Mouse (Mus musculus) c-Kit-positive CD71-positive TER-119-positive erythroid progenitor cells, embryonic 14.5 days (primary cell): ENCODE results near the gene Mat2a.
A peak's percentile ranks its signal among the peaks of the same experiment; 100 is the strongest.

Source experiments
- DNase-seq: peaks from one replicate; pipeline ENCODE4 v3.0.0-alpha.2; 2013; ENCODE audit warnings: low spot score

Gene Mat2a

GRCm38 (mm10) chr6:72415181-72415580 lies 24.2 kb downstream of the Mat2a start:
- DNase-seq, result no peak

GRCm38 (mm10) chr6:72414076-72414756 lies 25.1 kb downstream of the Mat2a start, which contains the start of gene Ggcx:
Ggcx (plus strand) TSS chr6:72414308.
- DNase-seq, result peak; percentile 89

- no peak for DNase-seq
Observed at GRCm38 (mm10) chr6:72410518-72410917, 28.8 kb downstream of the Mat2a start.

- DNase-seq, result no peak
Observed at GRCm38 (mm10) chr6:72410003-72410402, 29.4 kb downstream of the Mat2a start.

- peak; percentile 81 for DNase-seq
Observed at GRCm38 (mm10) chr6:72409567-72409966, 29.8 kb downstream of the Mat2a start.

GRCm38 (mm10) chr6:72407119-72407518 lies 32.2 kb downstream of the Mat2a start:
- peak; percentile 90 for DNase-seq

GRCm38 (mm10) chr6:72405356-72405755 lies 34.0 kb downstream of the Mat2a start:
- DNase-seq, result no peak

GRCm38 (mm10) chr6:72401875-72402274 lies 37.5 kb downstream of the Mat2a start:
- DNase-seq, result peak; percentile 77

- DNase-seq, result no peak
Observed at GRCm38 (mm10) chr6:72399967-72400366, 39.4 kb downstream of the Mat2a start.

- DNase-seq, result no peak
Observed at GRCm38 (mm10) chr6:72396837-72397251, 42.5 kb downstream of the Mat2a start.

GRCm38 (mm10) chr6:72392341-72392740 lies 47.0 kb downstream of the Mat2a start:
- DNase-seq, result no peak

- DNase-seq, result peak; percentile 65
Observed at GRCm38 (mm10) chr6:72390795-72391521, 48.4 kb downstream of the Mat2a start.

- peak; percentile 68 for DNase-seq
Observed at GRCm38 (mm10) chr6:72389941-72390771, 49.2 kb downstream of the Mat2a start, which contains the start of gene Vamp8. Vamp8 (minus strand) TSS chr6:72390703.

- DNase-seq, result peak; percentile 89
Observed at GRCm38 (mm10) chr6:72389471-72389940, 49.9 kb downstream of the Mat2a start.

- no peak for DNase-seq
Observed at GRCm38 (mm10) chr6:72388791-72389329, 50.5 kb downstream of the Mat2a start.

GRCm38 (mm10) chr6:72388266-72388665 lies 51.1 kb downstream of the Mat2a start:
- DNase-seq, result no peak

- no peak for DNase-seq
Observed at GRCm38 (mm10) chr6:72387816-72388215, 51.5 kb downstream of the Mat2a start.

GRCm38 (mm10) chr6:72386561-72386960 lies 52.8 kb downstream of the Mat2a start:
- no peak for DNase-seq

GRCm38 (mm10) chr6:72385258-72385657 lies 54.1 kb downstream of the Mat2a start:
- no peak for DNase-seq

GRCm38 (mm10) chr6:72383952-72384351 lies 55.4 kb downstream of the Mat2a start:
- DNase-seq, result peak; percentile 71

- no peak for DNase-seq
Observed at GRCm38 (mm10) chr6:72383142-72383820, 56.1 kb downstream of the Mat2a start.
